Mouse (Mus musculus): ENCODE data around the gene Cxcl17.
A peak's percentile ranks its signal among the peaks of the same experiment; 100 is the strongest.
"Not testable (repeated sequence)": the region's sequence is repeated elsewhere in the genome, so short reads cannot be mapped to it uniquely, and the experiment has no call there.

Gene Cxcl17

GRCm38 (mm10) chr7:25426380-25426779, 13.7 kb upstream of the Cxcl17 start:
- not testable (repeated sequence) for DNase-seq (ENCODE audit: low spot score in 2 of 2)

DNA sequence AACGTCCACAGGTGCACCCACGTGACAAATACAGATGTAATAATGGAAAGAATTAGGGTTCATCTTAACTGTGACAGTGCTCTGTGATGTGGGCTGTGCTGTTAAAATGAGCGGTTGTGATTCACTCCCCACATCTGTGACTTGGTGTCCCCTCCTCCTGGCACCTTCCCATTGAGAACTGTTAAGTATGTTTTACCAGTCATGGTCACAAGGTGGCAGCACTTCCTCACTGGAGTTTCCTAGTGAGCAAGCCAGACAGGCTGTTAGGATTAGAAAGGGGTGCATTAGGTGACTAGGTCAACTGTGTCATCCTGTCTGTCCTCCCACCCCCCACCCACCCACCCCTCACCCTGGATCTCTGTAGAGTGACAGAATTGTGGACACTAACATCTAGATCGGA, 11.7 kb upstream of the Cxcl17 start:
- peak; percentile 67 to 79 for DNase-seq (ENCODE audit: low spot score in 2 of 2)

DNA sequence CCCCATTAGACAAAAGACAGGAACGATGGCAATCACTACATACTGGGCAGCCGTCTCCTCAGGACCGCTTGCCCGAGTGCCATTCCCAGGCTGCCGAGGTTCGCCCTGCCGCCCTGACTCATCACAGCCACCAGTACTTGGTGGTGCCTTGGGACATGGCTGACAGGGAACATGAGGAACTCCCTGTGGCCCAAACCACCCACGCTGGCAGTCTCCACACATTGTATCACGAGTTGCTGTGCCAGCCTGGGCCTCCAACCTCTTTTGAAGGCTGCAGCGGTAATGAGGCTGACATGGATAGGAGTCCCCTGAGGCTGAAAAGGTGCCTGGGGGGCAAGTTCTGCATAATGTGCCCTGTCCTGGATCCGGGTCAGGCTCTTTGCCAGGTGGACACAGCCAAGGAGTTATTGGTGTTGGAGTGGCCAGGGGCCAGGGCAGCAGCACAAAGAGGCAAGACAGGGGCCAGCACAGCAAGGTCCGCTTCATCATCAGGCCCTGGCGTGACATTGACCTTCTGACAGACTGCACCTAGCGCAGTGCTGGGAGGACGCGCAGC, 9.7 kb upstream of the Cxcl17 start:
- DNase-seq (ENCODE audit: low spot score in 2 of 2) = no peak

DNA sequence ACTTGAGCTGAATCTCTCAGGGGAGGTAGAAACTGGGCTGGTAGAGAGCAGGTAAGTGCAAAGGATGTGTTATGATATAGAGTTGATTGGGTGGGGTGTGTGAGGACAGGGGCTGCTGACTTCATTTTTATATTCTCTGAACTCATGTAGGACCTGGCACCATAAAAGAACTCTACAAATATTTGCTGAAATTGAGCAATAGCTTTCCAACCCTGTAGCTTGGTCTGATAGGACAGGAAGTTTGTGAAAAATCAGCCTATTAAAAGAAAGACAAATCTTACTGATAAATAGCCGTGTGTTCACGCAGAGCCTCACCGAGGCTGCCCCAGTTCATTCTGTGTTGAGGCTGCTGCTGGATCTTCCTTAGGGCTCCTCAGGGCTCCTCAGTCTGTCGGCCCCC, 7.3 kb upstream of the Cxcl17 start:
- DNase-seq (ENCODE audit: low spot score in 2 of 2) = no peak

- no peak for DNase-seq (ENCODE audit: low spot score in 2 of 2)
These were observed 6.8 kb upstream of the Cxcl17 start for GRCm38 (mm10) chr7:25419536-25419935.

DNA sequence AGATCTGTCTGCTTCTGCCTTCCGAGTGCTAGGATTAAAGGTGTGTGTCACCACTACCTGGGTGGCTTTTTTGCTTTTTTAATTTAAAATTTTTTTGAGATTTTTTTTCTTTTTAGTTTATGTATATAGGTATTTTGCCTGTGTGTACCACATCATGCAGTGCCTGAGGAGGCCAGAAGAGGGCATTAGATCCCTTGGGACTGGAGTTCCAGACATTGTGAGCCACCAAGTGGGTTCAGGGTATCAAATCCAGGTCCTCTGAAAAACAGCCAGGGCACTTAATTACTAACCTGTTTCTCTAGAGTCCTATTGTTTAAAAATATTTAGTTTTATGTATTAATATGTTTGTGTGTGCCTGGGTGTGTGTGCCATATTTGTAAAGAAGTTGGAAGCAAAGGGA, 4.9 kb upstream of the Cxcl17 start:
- no peak for DNase-seq (ENCODE audit: low spot score in 2 of 2)

- no peak for DNase-seq (ENCODE audit: low spot score in 2 of 2)
These were observed 825 bp downstream of the Cxcl17 start for GRCm38 (mm10) chr7:25411861-25412260.

- no peak for DNase-seq (ENCODE audit: low spot score in 2 of 2)
These were observed 1.6 kb downstream of the Cxcl17 start for GRCm38 (mm10) chr7:25410969-25411615.

GRCm38 (mm10) chr7:25409114-25409760, 3.4 kb downstream of the Cxcl17 start:
- DNase-seq (ENCODE audit: low spot score in 2 of 2) = no peak

- DNase-seq (ENCODE audit: low spot score in 2 of 2) = no peak
These were observed 6.2 kb downstream of the Cxcl17 start for GRCm38 (mm10) chr7:25406468-25406867.

DNA sequence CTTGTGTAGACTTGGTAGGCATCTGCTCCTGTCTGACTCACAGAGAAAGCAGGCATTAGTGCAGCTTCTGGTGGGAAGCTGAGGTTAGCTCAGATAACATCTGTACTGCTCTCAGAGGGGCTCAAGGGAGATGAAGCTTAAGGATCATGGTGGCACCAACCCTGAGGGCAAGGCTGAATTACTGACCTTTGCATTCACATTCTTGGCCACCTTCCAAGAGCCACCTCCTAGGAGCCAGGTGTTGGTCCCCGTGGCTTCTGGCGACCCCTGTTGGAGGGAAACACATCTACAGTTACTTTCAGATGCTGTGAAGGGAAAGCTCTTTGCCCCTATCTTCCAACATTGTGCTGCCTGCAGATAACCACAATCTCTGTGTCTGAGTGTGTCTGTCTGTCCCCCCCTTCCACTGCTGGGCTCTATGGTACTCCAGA, 10.0 kb downstream of the Cxcl17 start:
- DNase-seq (ENCODE audit: low spot score in 2 of 2) = no peak

DNA sequence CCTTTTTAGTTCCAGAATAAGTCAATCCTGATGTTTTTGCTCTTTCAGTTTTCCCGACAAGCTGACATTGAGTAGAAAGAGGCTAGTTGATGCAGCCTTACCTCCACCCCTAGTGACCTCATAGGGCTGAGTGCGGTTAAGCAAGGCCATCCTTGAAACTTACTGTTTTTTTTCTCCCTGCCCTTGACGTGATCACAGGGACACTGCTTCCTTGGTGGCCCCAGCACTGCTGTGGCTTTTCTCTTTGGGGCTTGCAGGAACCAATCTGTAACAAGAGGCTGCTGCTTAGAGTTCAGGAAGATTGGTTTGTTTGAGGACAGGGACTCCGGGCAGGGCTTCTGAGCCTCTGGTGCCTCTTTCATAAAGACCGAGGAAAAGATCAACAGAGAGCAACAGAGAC, 10.7 kb downstream of the Cxcl17 start:
- DNase-seq (ENCODE audit: low spot score in 2 of 2) = no peak

- no peak for DNase-seq (ENCODE audit: low spot score in 2 of 2)
These were observed 11.1 kb downstream of the Cxcl17 start for GRCm38 (mm10) chr7:25401551-25401950.

- not testable (repeated sequence) for DNase-seq (ENCODE audit: low spot score in 2 of 2)
These were observed 13.7 kb downstream of the Cxcl17 start for GRCm38 (mm10) chr7:25399028-25399427.

DNA sequence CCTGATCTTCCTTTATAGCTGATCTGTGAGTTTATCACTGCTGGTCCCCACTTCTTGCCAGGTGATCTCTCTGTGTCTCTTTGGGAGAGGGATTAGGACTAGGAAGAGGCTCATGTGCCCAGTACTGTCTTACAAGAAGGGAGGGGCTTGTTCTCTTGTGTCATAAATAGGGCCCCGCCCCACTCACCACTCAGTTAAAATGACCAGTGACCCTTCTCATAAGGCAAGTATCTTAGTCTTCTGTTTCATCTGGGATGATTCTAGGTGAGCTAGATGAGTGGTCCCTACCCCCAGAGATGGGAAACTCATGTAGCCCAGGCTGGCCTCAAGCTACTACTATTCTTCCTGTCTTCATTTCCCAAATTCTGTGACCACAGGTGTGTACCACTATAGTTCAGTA, 14.1 kb downstream of the Cxcl17 start, which contains the start of gene Lipe:
Gene Lipe, minus strand, starts transcription at position 101 of the 400 bp plus-strand sequence.
- no peak for DNase-seq (ENCODE audit: low spot score in 2 of 2)

GRCm38 (mm10) chr7:25396621-25397020, 16.1 kb downstream of the Cxcl17 start:
- no peak for DNase-seq (ENCODE audit: low spot score in 2 of 2)

- peak; percentile 96 for DNase-seq (ENCODE audit: low spot score in 2 of 2)
These were observed 16.8 kb downstream of the Cxcl17 start for GRCm38 (mm10) chr7:25395558-25396521.

- DNase-seq (ENCODE audit: low spot score in 2 of 2) = no peak
These were observed 17.5 kb downstream of the Cxcl17 start for GRCm38 (mm10) chr7:25395186-25395557.

DNA sequence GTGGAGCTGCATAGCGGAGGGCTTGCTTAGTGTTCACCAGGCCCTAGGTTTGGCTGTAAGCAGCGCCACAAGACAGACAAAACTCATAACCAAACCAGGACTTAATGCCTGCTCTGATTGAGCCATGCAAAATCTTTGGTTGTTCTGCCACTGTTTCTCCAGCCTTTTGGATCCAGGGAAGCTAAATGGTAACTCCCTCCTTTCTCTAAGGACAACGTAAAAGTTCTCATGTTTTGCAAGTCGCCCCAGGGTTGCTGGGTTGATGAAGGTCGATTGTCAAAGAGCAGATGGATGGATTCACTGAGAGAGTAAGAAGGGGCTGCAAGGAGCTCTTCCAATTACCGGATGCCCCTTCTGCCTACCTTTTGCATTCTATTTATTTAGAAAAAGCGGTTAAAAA, 17.9 kb downstream of the Cxcl17 start:
- DNase-seq (ENCODE audit: low spot score in 2 of 2) = no peak

- no peak for DNase-seq (ENCODE audit: low spot score in 2 of 2)
These were observed 19.1 kb downstream of the Cxcl17 start for GRCm38 (mm10) chr7:25393451-25394210.

GRCm38 (mm10) chr7:25392851-25393250, 19.8 kb downstream of the Cxcl17 start:
- DNase-seq (ENCODE audit: low spot score in 2 of 2) = no peak

Measured in frontal cortex, postnatal 25 days (tissue).